Mouse (Mus musculus): ENCODE results near the gene Ubald1.

The Ubald1 gene

DNA sequence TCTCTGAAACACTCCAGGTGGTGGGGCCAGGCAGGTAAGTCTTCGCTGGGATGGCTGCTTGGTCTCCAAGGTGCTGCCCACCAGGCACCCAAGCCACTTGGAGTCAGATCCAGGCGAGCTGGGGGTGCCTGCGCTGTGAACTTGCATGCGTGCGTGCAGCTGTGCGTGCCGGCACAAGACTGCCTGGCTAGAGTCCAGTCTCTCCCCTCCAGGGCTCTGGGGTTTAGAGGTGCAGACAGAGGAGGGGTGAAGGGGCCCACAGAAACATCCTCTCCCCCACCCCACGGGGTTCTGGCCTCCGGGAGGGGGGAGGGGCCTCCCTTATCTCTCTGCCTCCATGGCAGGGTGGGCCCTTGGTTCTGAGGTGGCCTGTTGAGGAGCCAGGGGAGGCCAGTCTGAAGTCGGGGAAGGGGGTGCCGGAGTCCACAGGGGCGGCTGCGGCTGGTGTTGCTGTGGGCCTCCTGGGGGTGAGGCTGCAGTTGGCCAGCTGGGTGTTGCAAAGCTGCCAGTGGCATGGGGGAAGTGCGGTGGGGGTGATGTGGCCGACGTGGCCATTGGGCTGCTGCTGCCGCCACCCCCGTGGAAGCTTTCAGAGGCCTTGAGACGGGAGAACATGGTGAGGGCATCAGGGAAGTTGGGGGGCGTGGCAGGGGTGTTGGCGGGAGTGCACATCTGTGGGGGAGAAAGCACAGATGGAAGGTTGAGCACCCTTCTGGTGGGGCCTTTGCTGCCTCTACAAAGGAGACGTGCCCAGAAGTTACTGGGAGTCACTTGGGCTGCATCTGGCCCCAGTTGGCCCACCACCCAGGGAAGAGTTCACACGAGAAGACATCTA lies 4.7 kb downstream of the Ubald1 start:
- intact Hi-C loops (cut with DNase I): loop anchor here (5.0 kb wide), 1 partner anchor 37 kb away; no protein-coding TSS in a partner anchor

DNA sequence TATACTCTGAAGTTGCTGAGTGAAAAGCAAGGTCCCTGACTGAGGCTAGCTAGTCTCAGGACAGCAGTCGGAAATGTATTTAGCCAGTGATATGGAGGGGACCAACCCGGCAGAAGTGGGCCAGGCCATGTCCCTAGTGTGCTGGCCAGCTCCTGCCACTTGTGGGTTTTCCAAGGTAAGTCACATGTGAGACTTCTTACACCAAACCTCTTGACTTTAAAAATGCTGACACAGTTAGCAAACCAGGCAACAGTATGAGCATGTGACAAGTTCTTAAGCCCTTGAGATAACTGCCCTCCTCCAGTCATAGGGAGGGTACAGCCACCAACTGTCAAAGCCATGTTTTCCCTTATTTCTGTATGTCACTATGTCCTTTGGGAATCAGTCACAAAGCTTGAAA lies 8.2 kb downstream of the Ubald1 start:
- intact Hi-C loops (cut with DNase I): no loop called here

DNA sequence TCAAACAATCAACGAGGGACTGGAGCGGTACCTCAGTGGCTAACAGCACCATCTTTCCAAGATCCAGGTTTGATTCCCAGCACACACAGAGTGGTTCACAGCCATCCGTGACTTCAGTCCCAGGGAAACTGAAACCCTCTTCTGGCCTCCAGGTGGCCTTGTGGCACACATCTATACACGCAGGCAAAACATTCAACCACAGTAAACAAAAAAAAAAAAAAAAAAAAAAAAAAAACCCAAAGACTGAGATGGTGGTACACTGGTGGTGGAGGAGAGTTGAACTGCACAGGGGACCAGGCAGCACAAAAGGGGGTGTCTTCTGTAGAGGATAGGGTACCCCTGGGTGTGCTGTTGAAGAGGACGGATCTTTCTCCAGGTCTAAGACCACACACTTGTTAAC lies 9.6 kb downstream of the Ubald1 start:
- intact Hi-C loops (cut with DNase I): no loop called here

DNA sequence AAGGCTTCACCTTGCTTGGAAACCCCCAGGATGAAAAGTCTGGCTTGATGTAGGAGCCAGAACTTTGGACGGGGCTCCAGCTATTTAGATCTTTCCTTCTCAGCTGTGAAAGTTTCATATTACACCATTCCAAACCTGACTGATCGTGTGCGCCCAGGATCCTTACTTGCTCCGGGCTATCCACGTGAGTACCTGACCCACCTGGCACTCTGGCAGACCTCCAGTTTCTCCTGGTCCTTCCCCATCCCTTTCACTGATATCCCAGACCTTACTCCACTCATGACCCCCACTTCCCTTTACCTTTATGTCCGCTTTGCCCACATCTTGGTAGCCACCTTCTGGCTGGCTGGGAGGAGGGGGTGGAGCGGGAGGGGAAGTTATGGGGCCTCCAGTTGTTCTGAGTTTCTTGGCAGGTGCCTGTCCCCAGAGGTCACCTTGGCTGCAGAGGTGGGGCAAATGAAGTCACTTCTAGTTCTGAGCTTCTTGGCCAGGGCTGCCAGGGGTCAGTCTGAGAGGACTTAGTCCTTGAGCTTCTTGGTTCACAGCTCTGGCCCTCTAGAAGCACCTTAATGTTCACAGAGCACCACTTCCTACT lies 13.9 kb downstream of the Ubald1 start:
- intact Hi-C loops (cut with DNase I): loop anchor here (10.0 kb wide), 1 partner anchor 101 kb away; no protein-coding TSS in a partner anchor

DNA sequence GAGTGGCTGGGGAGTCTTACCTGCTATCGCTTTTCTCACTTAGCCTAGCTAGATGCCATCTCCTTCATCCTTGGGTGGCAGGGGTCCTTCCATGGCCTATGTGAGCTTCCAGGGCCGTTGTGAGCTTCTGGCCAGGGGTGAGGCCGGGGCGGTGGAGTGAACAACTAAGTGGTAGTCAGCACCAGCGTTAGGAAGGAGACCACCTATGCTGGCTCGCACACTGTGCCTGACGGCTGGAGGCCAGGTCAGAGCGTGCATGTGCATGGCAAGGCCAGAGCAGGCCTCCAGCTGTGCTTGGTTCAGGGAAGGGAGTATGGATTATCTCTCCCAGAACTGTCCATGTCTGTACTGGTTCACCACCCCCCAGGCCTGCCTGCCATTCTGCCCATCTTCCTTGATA lies 16.4 kb downstream of the Ubald1 start:
- intact Hi-C loops (cut with DNase I): loop anchor here (10.0 kb wide), 1 partner anchor 99 kb away; no protein-coding TSS in a partner anchor

DNA sequence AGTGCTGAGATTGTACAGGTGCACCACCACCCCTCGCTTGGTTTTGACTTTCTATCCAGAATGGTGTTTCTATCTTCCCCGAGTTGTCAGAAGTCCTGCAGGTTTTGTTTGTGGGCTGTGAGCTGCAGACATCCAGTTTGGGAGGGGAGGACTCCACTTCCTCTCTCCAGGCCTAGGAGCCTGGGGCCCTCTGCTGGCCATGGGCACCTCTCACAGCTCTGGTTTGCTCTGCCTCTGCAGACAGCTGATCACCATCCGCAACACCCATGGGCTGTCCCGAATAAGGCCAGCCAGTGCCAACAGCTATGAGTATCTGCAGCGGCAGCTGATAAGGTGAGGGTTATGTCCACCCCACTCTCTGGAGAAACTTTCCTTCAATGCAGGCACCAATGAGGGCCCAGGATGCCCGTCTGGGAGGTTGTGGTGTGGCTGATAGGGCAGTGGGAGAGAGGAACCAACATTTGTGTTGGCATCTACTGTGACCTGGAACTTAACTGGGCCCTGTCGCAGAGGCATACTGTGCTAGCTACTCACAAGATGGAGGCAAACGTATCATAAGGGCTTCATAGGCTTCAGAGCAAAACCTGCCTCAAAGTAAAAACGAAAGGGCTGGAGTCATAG lies 17.1 kb downstream of the Ubald1 start:
- intact Hi-C loops (cut with DNase I): loop anchor here (10.0 kb wide), 1 partner anchor 98 kb away; no protein-coding TSS in a partner anchor

DNA sequence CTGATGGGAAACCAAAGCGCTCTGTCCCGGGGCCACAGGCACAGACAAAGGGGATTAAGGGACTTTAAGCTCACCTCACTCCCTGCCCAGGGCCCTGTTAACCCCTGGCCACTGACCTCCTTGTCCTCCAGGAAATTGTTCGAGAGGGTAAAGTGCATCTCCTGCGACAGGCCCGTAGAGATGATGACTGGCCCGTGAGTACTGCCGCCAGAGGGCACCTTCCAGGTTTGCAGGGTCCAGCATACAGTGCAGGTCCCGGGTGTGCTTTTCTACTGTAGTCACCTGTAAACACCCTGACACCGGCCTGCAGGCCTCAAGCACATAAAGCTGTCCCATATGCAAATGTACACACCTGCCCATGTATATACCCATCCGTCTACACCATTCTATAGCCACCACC lies 18.7 kb downstream of the Ubald1 start:
- intact Hi-C loops (cut with DNase I): loop anchor here (10.0 kb wide), 1 partner anchor 97 kb away; no protein-coding TSS in a partner anchor

DNA sequence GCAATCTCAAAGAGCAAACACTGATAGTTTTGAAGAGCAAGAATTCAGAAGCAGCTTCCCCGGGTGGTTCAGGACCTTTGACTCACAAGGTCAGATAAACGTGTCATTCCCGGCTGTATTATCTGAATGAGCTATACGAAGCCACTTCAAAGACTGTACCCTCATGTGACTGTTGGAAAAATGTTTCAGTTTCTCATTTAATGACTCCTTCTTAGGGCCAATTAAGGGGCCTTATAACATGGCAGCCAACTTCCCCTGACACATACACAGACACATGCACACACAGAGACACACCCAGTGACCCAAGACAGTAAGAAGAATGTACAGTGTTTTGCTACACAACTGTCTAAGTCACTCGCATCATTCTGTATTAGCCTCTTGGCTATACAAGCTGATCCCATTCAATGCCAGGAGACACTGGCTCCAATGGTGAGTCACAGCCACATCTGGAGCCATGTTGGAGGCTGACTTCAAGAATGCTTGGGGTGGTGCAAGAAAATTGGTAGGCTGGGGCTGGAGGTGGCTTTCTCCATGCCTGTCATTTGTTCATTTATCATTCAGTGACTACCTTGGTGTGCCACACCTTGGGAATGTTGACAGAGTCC lies 25.0 kb downstream of the Ubald1 start:
- intact Hi-C loops (cut with DNase I): no loop called here

DNA sequence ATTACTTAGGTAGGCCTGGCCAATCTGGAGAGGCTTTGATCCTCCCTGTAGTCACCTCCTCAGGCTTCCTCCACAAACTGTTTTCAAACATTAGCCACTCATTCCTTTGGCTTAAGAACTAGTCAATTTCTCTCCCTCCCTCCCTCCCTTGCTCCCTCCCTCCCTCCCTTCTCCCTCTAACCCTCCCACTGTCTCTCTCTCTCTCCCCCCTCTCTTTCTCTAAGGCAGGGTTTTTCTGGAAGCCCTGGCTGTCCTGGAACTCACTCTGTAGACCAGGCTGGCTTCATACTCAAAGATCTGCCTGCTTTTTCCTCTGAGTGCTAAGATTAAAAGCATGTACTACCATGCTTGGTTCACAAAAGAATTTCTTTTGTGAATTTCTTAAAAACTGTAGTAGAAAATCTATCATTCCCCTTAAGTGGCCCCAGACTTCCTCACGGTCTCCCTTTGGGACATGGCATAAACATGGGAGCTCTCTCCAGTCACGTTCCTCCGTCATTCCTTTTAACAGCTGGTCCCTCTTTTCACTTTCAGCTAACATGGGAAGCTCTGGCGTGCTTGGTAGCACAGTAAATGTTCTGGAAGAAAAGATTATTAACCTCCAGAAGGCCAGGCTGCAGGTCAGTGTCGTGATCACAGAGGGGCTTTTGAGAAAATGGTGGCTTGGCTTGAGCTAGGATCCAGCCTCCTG lies 29.0 kb downstream of the Ubald1 start:
- intact Hi-C loops (cut with DNase I): no loop called here

DNA sequence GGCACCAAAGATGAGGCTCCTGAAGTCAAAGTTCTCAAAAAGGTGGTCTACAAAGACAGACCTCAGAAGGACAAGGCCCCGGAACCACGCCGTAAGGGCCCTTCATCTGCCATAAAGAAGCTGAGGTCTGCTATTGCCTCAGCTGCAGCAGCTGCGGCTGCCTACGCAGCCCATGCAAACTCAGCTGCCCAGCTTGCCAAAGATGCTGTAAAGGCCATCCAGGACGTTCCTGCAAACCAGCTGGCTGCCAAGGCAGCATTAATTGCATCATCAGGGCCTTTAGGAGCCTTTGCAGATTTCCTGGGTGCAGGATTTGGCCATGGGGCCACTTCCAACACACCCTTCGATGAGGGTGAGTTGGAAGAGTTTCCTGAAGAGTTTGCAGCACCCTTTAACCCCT lies 29.8 kb downstream of the Ubald1 start:
- intact Hi-C loops (cut with DNase I): no loop called here

DNA sequence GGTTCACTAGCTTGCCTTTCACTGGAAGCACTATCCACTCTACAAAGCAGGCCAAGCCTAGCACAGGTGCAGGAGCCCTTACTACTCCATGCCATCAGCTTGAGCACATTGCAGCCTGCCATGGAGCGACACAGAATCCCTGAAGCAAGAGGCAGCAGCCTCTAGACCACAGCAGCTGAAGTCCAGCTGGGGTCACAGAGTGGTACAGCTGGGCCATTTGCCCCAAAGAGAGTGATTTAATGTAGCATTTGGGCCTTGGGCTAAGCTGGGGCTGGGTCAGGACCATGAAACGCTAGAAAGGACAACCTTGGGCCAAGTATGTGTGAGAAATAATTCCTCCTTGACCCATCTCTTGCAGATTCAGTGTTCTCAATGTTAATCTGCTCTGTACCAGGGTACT lies 32.0 kb downstream of the Ubald1 start:
- intact Hi-C loops (cut with DNase I): no loop called here

DNA sequence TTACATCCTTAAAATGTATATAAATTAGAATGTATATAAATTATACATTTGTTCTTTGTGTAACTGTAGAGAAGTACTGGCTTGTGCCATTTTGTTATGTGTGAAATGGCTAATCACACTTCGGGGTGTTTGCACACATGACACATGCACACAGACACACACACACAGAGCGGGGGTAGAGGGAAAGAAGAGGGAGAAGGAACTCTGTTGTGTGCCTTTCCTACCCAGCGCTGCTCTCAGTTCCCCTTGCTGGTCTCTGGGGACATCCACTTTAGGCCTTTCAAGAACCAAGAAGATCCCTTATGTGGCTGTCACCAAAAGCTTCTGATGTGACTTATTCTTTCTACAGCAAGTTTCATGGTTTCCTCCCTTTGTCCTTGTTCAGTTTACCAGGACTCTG lies 33.1 kb downstream of the Ubald1 start:
- intact Hi-C loops (cut with DNase I): no loop called here

DNA sequence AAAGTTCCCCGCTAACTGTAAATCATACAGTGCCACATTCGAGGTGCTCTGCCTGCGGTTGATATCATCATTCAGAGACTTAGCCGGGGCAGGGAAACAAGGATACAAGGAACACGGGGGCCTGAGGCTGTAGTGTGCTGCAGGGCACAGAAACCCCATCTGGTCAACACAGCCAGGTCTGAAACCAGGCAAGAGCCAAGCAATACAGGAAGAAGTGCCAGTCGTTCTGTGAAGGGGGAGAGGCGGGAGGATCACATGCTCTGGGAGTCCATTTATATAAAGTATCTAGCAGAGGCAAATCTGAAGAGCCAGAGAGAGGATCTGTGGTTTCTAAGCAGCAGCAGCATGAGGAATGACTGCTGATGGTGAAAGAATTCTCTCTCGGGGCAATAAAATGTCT lies 39.9 kb downstream of the Ubald1 start:
- intact Hi-C loops (cut with DNase I): no loop called here

DNA sequence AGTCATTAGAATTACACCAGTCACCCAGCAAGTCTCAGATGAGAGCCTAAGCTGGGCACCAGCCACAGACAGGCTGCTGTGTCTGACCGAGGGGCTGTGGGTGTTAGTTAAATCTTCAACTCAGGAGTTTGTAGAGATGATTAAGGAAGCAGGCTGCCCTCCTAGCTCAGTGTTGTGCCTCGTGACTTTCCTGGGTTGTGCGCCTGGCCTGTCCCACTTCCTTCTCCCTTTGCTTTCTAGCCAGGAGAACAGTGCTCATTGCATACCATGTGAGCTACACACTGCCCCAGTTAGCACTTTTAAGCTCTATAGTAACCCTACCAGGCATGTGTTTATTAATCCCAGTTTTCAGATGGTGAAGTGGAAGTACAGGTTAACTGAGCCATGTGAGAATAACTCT lies 40.6 kb downstream of the Ubald1 start:
- intact Hi-C loops (cut with DNase I): no loop called here

DNA sequence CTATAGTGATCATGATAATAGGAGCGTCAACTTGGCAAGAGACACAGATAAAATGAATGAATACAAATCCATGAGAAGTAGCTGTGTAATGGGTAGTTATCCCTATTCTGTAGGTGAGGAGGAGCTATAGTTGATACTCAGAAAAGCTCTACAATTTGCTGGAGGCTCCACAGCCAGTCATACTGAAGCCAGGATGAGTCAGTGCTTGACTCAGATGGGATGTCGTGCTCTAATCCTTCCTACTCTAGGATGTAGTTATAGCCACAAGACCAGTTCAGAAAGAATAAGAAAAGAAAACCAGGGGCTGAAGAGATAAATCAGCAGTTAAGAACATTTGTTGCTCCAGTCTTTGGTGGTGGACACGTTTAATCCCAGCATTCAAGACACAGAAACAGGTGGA lies 42.5 kb downstream of the Ubald1 start:
- intact Hi-C loops (cut with DNase I): no loop called here

DNA sequence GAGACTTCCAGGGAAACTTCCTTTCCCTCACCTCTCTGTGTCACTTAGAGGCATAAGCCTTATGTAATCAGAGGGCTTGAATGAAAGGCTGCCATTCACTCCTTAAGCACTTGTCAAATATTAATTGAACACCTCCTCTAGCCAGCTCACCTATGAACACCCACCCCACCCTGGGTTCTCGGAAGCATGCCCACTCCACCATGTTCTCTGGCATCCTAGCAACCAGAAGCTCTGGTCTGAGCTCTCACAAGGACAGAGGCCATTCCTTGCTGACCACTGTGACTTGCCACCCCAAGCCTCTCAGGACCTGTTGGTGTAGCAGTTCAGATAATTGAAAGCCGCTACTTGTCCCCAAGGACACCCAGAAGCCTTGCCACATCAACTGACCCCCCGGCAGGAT lies 44.9 kb downstream of the Ubald1 start, which contains the start of gene 4930562C15Rik:
Gene 4930562C15Rik (plus strand): TSS at position 226 of the 400 bp plus-strand sequence.
- intact Hi-C loops (cut with DNase I): no loop called here

DNA sequence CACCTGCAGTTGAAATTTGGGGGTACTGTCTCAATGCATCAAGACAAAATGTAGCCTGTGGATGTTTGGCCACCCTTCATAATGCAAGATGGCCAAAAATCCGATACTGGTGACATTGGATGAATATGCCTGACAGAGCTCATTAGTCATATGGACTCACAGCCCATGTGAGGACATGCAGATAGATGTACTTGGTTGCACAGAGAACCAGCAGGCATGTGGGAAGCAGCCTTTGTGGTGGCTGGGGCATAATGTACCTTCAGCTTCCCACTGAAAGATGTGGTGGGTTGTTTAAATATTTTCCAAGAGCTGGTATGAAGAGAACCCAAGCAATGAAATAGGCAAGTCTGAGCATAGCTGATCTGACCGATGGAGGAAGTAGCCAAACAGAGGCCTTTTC lies 46.3 kb downstream of the Ubald1 start:
- intact Hi-C loops (cut with DNase I): no loop called here

DNA sequence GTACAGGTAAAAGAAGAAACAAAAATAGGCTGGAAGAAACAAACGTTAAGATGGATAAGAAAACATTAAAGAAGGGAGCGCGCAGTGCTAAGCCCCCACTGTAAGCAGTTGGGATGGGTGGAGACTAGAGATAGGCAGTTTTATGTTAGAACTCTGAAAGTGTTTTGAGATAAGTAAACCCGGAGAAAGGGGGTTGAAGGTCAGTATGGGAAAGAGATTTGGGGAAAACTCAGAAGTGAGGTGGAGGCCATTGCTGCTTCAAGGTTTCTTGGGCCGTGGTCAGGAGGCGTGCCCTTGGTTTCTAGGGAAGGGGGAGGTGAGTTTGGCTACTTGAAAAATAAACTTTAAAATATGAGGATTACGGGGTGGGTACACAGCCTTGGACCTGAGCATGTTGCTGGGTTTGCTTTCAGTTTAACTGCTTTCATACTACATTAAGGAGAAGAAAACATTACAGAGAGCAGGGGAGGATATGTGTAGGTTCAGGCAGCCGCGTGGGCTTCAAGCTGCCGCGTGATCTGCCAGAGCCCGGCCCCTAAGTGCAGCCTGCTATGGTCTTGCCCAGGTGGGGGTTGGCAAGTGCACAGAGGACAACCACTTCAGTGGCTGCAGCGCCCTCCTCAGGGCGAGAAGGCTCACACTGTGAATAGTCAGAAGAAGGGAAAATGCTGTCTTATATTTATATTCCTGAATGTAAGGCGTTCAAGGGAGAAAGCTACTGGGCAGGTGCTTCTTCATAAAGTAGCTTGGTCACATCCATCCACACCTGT lies 48.3 kb downstream of the Ubald1 start:
- intact Hi-C loops (cut with DNase I): no loop called here

DNA sequence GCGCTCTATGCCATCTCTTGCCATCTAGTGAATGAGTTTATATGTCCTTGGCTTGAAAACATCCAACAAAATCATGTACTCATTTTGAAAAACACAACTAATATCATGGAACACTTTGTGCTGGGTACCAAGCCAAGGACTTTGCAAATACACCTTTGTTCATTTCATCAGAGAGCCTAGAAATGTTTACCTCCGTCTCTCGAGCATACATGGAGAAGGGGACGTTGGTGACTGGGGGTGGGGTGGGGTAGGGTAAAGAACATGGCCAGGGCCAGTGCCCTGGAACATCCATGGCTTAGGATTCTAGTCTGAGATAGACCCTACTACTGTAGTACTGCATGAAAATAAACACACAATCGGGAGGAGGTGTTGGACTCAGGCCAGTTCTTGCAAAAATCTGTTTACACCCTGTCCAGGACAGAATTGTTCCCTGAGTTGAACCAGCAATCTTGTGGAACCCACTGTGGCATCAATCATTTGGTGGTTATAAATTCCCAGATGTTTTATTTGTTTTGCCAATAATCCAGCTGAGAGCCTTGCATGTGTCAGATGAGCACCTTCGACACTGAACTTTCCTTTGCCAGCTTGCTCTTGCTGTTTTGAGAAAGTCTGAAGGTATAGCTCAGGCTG lies 50.7 kb downstream of the Ubald1 start:
- intact Hi-C loops (cut with DNase I): no loop called here

DNA sequence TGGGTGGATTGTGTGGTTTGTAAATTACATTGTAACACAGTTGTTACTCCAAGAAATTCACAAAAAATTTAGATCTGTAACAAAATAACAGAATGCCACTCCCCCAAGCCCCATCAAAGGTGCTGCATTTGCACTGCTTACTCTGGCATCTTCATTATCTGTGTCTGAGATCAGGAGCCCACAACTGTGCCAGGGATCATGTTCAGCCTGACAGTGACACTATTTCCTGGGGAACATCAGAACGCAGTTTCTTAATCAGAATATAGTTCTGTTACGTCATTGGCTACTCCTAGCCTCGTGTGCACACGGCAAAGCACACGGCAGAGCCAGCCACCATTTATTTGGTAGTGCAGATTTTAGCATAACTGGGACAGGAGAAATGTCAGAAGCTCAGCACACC lies 52.5 kb downstream of the Ubald1 start:
- intact Hi-C loops (cut with DNase I): no loop called here
